Mouse (Mus musculus) E14TG2a.4 (cell line): ENCODE data around the gene Dll4.

ENCODE experiments used
- CTCF ChIP-seq: conservative IDR thresholded peaks from 2 replicates; pipeline ENCODE4 v1.5.1; 2014; ENCODE audit warnings: low read length
- NANOG ChIP-seq: IDR thresholded peaks from 2 replicates; pipeline ENCODE4 v1.6.1; 2014; ENCODE audit warnings: borderline replicate concordance, low read length, mixed read lengths
- POU5F1 ChIP-seq: IDR thresholded peaks from 2 replicates; pipeline ENCODE4 v1.6.1; 2014; ENCODE audit warnings: low read length, borderline replicate concordance

DNA sequence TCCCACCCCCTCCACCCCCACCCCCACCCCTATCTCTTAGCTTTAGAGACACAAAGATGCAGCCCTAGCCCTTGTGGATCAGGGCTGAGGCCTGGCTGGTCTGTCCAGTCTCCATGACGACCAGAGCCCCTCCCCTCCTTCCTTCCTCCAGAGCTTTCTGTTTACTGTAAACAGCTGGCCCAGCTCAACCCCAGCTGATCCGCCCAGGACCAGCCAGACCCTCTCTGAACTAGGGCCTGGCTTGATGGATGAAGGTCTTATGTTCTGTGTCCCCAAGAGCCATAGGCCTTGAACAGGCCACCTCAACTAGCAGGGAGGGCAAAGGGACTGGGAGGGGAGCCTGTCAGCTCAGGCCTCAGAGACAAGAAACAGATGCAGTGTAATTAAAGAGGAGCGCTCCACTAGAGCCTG lies 20.8 kb upstream of the Dll4 start:
- TF ChIP-seq CTCF, result no peak
- no peak for TF ChIP-seq POU5F1
- TF ChIP-seq NANOG, result no peak
